Mouse (Mus musculus): ENCODE results near the gene Casp9. TPM values are rescaled to one million over a fixed set of nuclear protein-coding genes. Genes with fewer than 3 reads are reported as not detected.

Casp9 gene
- polyA plus RNA-seq, 1 experiment from 2014 or later: 6.3 TPM

- peak overlapping the region; percentile 31; the same call in 1 of the 2 replicates for H3K9ac ChIP-seq (replicated peaks)
- H3K4me2 ChIP-seq (ENCODE audit: low read depth, low read length): peak overlapping the region; percentile 61
- WGBS (ENCODE audit: insufficient replicate concordance): 18% methylated on average over 4 of the region's 4 CpGs
- 0 out of 2 replicates have a peak overlapping the region, but pooled peaks have one; percentile 4 for H3K4me3 ChIP-seq (ENCODE audit: low read depth, low read length)
- no peaks in the 10 kb centered on the region for H3K27me3 ChIP-seq (ENCODE audit: insufficient read depth, low read length)
- DNase-seq: peak; percentile 67
- TF ChIP-seq CTCF (IDR thresholded peaks at IDR 0.05; ENCODE audit: low read depth): peak; percentile 63
- TF ChIP-seq EP300 (IDR thresholded peaks at IDR 0.05; ENCODE audit: low read depth): peak; percentile 66
- peak overlapping the region; percentile 96 for H3K27ac ChIP-seq (ENCODE audit: low read depth)
- no peaks in the 10 kb centered on the region for H3K36me3 ChIP-seq (replicated peaks; ENCODE audit: insufficient read depth, low read length)
- H3K4me1 ChIP-seq (ENCODE audit: insufficient read depth): peaks cover 19% of the 10 kb centered on the region
- H3K9me3 ChIP-seq (ENCODE audit: low read length): no peaks in the 10 kb centered on the region
- peak; percentile 89 for ATAC-seq
Measured at GRCm38 (mm10) chr4:141752076-141752421, 41.4 kb upstream of the Casp9 start.

GRCm38 (mm10) chr4:141755375-141755930 lies 38.0 kb upstream of the Casp9 start:
- H3K4me3 ChIP-seq (ENCODE audit: low read depth, low read length): no peak overlapping the region
- no peaks in the 10 kb centered on the region for H3K9me3 ChIP-seq (ENCODE audit: low read length)
- no peak overlapping the region for H3K27ac ChIP-seq (ENCODE audit: low read depth)
- no peak overlapping the region for H3K4me2 ChIP-seq (ENCODE audit: low read depth, low read length)
- H3K4me1 ChIP-seq (ENCODE audit: insufficient read depth): peaks cover 27% of the 10 kb centered on the region
- H3K36me3 ChIP-seq (replicated peaks; ENCODE audit: insufficient read depth, low read length): peaks cover 8% of the 10 kb centered on the region
- no peaks in the 10 kb centered on the region for H3K27me3 ChIP-seq (ENCODE audit: insufficient read depth, low read length)
- no peak overlapping the region for H3K9ac ChIP-seq (replicated peaks)
- DNase-seq (no peak), ATAC-seq (no peak)
- TF ChIP-seq CTCF (IDR thresholded peaks at IDR 0.05; ENCODE audit: low read depth) (no peak), EP300 (IDR thresholded peaks at IDR 0.05; ENCODE audit: low read depth) (no peak)
- WGBS (ENCODE audit: insufficient replicate concordance): 92% methylated on average over 19 of the region's 19 CpGs

DNA sequence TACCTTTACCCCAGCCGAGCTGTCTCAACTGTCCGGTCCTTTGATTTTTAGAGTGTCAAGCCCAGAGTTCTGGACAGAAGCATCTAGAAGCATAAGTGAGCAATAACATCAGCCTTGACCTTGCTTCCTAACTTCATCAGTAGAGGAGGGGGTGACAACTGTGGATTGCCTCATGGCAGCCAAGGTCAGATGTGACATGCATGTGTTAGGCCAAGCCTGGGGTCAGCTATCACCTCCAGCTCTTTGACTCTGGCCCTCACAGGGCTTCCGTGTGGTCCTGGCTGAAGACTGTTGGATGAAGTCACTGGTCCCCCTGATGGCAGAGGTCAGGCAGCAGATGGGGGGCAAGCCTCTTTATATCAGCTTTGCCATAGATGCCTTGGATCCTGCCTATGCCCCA lies 36.3 kb upstream of the Casp9 start:
- Histone ChIP-seq H3K4me1 (ENCODE audit: insufficient read depth) (peaks cover 15% of the 10 kb centered on the region), H3K9ac (replicated peaks) (no peak overlapping the region), H3K4me2 (ENCODE audit: low read depth, low read length) (no peak overlapping the region), H3K36me3 (replicated peaks; ENCODE audit: insufficient read depth, low read length) (peaks cover 14% of the 10 kb centered on the region), H3K27me3 (ENCODE audit: insufficient read depth, low read length) (no peaks in the 10 kb centered on the region), H3K9me3 (ENCODE audit: low read length) (no peaks in the 10 kb centered on the region), H3K4me3 (ENCODE audit: low read depth, low read length) (no peak overlapping the region), H3K27ac (ENCODE audit: low read depth) (no peak overlapping the region)
- WGBS (ENCODE audit: insufficient replicate concordance): 91% methylated on average over 3 of the region's 3 CpGs
- TF ChIP-seq CTCF (IDR thresholded peaks at IDR 0.05; ENCODE audit: low read depth) (no peak), EP300 (IDR thresholded peaks at IDR 0.05; ENCODE audit: low read depth) (no peak)
- DNase-seq (no peak), ATAC-seq (no peak)

GRCm38 (mm10) chr4:141758874-141759542 lies 34.4 kb upstream of the Casp9 start:
- TF ChIP-seq EP300 (IDR thresholded peaks at IDR 0.05; ENCODE audit: low read depth) (peak; percentile 76), CTCF (IDR thresholded peaks at IDR 0.05; ENCODE audit: low read depth) (no peak)
- no peak overlapping the region for H3K4me3 ChIP-seq (ENCODE audit: low read depth, low read length)
- ATAC-seq: peak; percentile 76
- H3K36me3 ChIP-seq (replicated peaks; ENCODE audit: insufficient read depth, low read length): peaks cover 31% of the 10 kb centered on the region
- peak overlapping the region; percentile 65 for H3K27ac ChIP-seq (ENCODE audit: low read depth)
- no peak overlapping the region for H3K4me2 ChIP-seq (ENCODE audit: low read depth, low read length)
- WGBS (ENCODE audit: insufficient replicate concordance): 60% methylated on average over 6 of the region's 6 CpGs
- H3K9ac ChIP-seq (replicated peaks): no peak overlapping the region
- peaks cover 11% of the 10 kb centered on the region for H3K4me1 ChIP-seq (ENCODE audit: insufficient read depth)
- H3K27me3 ChIP-seq (ENCODE audit: insufficient read depth, low read length): no peaks in the 10 kb centered on the region
- no peak for DNase-seq
- no peaks in the 10 kb centered on the region for H3K9me3 ChIP-seq (ENCODE audit: low read length)

DNA sequence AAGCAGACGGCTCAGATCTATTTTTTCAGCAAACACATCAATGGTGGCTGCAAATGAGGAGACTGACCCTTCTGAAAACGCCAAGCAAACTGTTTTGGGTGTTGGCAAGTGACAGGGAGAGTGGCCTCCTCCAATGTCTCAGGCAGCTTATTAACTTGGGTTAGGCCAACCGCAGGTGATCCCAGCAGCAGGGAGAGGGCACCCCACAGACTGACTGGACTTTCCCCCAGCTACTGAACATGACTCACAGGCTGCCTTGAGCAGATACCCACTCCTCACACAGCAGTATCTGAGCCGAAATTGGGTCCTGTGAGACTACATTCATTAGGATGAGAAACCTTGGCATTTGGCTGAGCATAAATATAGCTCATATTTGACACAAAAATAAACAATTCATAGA lies 32.5 kb upstream of the Casp9 start:
- DNase-seq (no peak), ATAC-seq (no peak)
- Histone ChIP-seq H3K4me1 (ENCODE audit: insufficient read depth) (peaks cover 11% of the 10 kb centered on the region), H3K4me2 (ENCODE audit: low read depth, low read length) (no peak overlapping the region), H3K4me3 (ENCODE audit: low read depth, low read length) (no peak overlapping the region), H3K9ac (replicated peaks) (no peak overlapping the region), H3K27me3 (ENCODE audit: insufficient read depth, low read length) (no peaks in the 10 kb centered on the region), H3K36me3 (replicated peaks; ENCODE audit: insufficient read depth, low read length) (peaks cover 46% of the 10 kb centered on the region), H3K9me3 (ENCODE audit: low read length) (no peaks in the 10 kb centered on the region), H3K27ac (ENCODE audit: low read depth) (peak overlapping the region; percentile 3; the same call in 1 of the 2 replicates)
- 83% methylated on average over 4 of the region's 4 CpGs for WGBS (ENCODE audit: insufficient replicate concordance)
- no peak for TF ChIP-seq EP300 (IDR thresholded peaks at IDR 0.05; ENCODE audit: low read depth)
- TF ChIP-seq CTCF (IDR thresholded peaks at IDR 0.05; ENCODE audit: low read depth): no peak

- no peak overlapping the region for H3K4me3 ChIP-seq (ENCODE audit: low read depth, low read length)
- H3K27ac ChIP-seq (ENCODE audit: low read depth): peak overlapping the region; percentile 6; the same call in 1 of the 2 replicates
- no peaks in the 10 kb centered on the region for H3K9me3 ChIP-seq (ENCODE audit: low read length)
- H3K4me2 ChIP-seq (ENCODE audit: low read depth, low read length): no peak overlapping the region
- no peaks in the 10 kb centered on the region for H3K27me3 ChIP-seq (ENCODE audit: insufficient read depth, low read length)
- ATAC-seq (no peak), DNase-seq (no peak)
- H3K36me3 ChIP-seq (replicated peaks; ENCODE audit: insufficient read depth, low read length): peaks cover 52% of the 10 kb centered on the region
- H3K9ac ChIP-seq (replicated peaks): no peak overlapping the region
- TF ChIP-seq CTCF (IDR thresholded peaks at IDR 0.05; ENCODE audit: low read depth): no peak
- TF ChIP-seq EP300 (IDR thresholded peaks at IDR 0.05; ENCODE audit: low read depth): no peak
- H3K4me1 ChIP-seq (ENCODE audit: insufficient read depth): peaks cover 21% of the 10 kb centered on the region
- WGBS (ENCODE audit: insufficient replicate concordance): 89% methylated on average over 13 of the region's 13 CpGs
Measured at GRCm38 (mm10) chr4:141762102-141762598, 31.3 kb upstream of the Casp9 start.

All from liver, postnatal 0 days (tissue).